ENCODE assay signal across 17 mouse cellular contexts in genomic region chr15:83494572-83494920, GRCm38 (mm10). TPM values are rescaled to one million over a fixed set of nuclear protein-coding genes. Genes with fewer than 3 reads are reported as not detected.
"Had no signal": no experiment of that assay in that cellular context is flagged by ENCODE, and none has a peak within 500 bp of the region (broad histone marks: within the 10 kb centered on the region; RNA-seq: fewer than 3 reads in every experiment).

No protein-coding gene starts in this region.

- H3K27ac ChIP-seq: liver, embryonic 14.5 days; macrophage; midbrain, embryonic 13.5 days; midbrain, embryonic 15.5 days; neural tube, embryonic 13.5 days; neural tube, embryonic 15.5 days; stomach, embryonic 15.5 days; stomach, postnatal 0 days had no signal

- H3K4me1 ChIP-seq: midbrain, embryonic 13.5 days; midbrain, embryonic 15.5 days; neural tube, embryonic 13.5 days; neural tube, embryonic 15.5 days; stomach, embryonic 15.5 days had no signal

- DNase-seq: lung, adult 2 months; lung, postnatal 10 days; right cerebral cortex, postnatal 14 days; thymus, adult 2 months; thymus, postnatal 25 days; thymus, postnatal 4 days had no signal

- H3K9ac ChIP-seq: liver, embryonic 14.5 days; midbrain, embryonic 13.5 days; midbrain, embryonic 15.5 days; neural tube, embryonic 13.5 days; neural tube, embryonic 15.5 days; stomach, embryonic 15.5 days had no signal

- H3K9me3 ChIP-seq: megakaryocyte, embryonic 14.5 days; midbrain, embryonic 13.5 days; midbrain, embryonic 15.5 days; neural tube, embryonic 13.5 days; neural tube, embryonic 15.5 days; stomach, embryonic 15.5 days had no signal

- H3K4me2 ChIP-seq: midbrain, embryonic 11.5 days; midbrain, embryonic 13.5 days; midbrain, embryonic 15.5 days; neural tube, embryonic 13.5 days; neural tube, embryonic 15.5 days; stomach, embryonic 15.5 days had no signal

- ATAC-seq: midbrain, embryonic 13.5 days; midbrain, embryonic 15.5 days had no signal

- H3K27me3 ChIP-seq: midbrain, embryonic 13.5 days; midbrain, embryonic 15.5 days; neural tube, embryonic 13.5 days; neural tube, embryonic 15.5 days; stomach, embryonic 15.5 days had no signal

- H3K4me3 ChIP-seq: megakaryocyte, embryonic 14.5 days; midbrain, embryonic 13.5 days; midbrain, embryonic 15.5 days; neural tube, embryonic 13.5 days; neural tube, embryonic 15.5 days; stomach, embryonic 15.5 days had no signal

RNA-seq across cellular contexts. Expression of gene Bik, which starts 32.1 kb away (rescaled TPM):
- total RNA-seq: monocyte, adult 5-6 weeks had no signal
- polyA plus RNA-seq: macrophage had no signal
